Mouse (Mus musculus) Patski (cell line): ENCODE data around the gene Pik3ca. TPM values are rescaled to one million over a fixed set of nuclear protein-coding genes. Genes with fewer than 3 reads are reported as not detected.

Experiments used
- ATAC-seq: fragments of 100-300 bp; one replicate; pipeline ENCODE4 v1.8.0; 2021
- CTCF ChIA-PET: fragments of 350-600 bp; sonication (Branson Sonifier 250); formaldehyde crosslinking; loops from one replicate; lab custom pipeline; 2022; ENCODE audit warnings: inconsistent platforms; lab: Charles Lee
- POLR2A ChIA-PET: fragments of 350-600 bp; sonication (Branson Sonifier 250); formaldehyde crosslinking; loops from one replicate; lab custom pipeline; 2022; ENCODE audit warnings: antibody characterized with exemption, inconsistent platforms; lab: Charles Lee
- DNase-seq: peaks from one replicate; pipeline ENCODE4 v3.0.0-alpha.2; 2011; ENCODE audit warnings: low read depth, low spot score
- H3K27me3 ChIP-seq: fragments of 371-371 bp; one replicate; pipeline ENCODE4 v1.5.1; 2021
- CTCF ChIP-seq: fragments of 100-300 bp; IDR thresholded peaks from one replicate; pipeline ENCODE4 v1.5.1; 2021
- in situ Hi-C: fragments of 300-500 bp; cut with MboI; formaldehyde crosslinking; loops from 3 replicates; pipeline ENCODE4 v1.11.1; 2018; ENCODE audit warnings: low pct_unique_long_range_greater_than_20kb, mixed read lengths
- polyA plus RNA-seq: library from polyadenylated mRNA; unstranded; gene quantifications from one replicate; pipeline ENCODE4 v1.2.3, GENCODE M21; 2021

Pik3ca gene
- polyA plus RNA-seq, 1 experiment from 2014 or later: 60.0 TPM

DNA sequence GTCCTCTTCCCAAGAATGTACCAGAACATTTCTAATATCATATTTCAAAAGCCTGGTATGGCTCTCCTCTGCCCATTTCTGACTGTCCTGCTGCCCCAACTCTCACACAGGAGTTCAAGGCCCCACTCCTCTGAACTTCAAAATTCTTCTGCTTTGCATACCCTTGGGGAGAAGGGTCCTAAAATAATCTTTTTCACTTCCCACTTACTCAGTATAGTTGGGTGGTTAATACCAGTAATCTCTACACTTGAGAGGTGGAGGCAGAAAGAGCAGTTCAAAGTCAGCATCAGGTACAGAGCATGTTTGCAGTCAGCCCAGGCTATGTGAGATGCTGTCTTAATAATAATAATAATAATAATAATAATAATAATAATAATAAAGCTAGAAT is 93.5 kb downstream of the Pik3ca start:
- in situ Hi-C loops: no loop called here
- TF ChIP-seq CTCF: no peak
- DNase-seq (no peak), ATAC-seq (no peak)
- no peaks in the 10 kb centered on the region for H3K27me3 ChIP-seq
- ChIA-PET CTCF (interaction anchor here (0.9 to 1.4 kb wide), 6 partner anchors 17 to 157 kb away, joined by 3 to 5 read pairs (median 4); partner anchors contain the start of gene Zfp639), POLR2A (no interaction called here)

DNA sequence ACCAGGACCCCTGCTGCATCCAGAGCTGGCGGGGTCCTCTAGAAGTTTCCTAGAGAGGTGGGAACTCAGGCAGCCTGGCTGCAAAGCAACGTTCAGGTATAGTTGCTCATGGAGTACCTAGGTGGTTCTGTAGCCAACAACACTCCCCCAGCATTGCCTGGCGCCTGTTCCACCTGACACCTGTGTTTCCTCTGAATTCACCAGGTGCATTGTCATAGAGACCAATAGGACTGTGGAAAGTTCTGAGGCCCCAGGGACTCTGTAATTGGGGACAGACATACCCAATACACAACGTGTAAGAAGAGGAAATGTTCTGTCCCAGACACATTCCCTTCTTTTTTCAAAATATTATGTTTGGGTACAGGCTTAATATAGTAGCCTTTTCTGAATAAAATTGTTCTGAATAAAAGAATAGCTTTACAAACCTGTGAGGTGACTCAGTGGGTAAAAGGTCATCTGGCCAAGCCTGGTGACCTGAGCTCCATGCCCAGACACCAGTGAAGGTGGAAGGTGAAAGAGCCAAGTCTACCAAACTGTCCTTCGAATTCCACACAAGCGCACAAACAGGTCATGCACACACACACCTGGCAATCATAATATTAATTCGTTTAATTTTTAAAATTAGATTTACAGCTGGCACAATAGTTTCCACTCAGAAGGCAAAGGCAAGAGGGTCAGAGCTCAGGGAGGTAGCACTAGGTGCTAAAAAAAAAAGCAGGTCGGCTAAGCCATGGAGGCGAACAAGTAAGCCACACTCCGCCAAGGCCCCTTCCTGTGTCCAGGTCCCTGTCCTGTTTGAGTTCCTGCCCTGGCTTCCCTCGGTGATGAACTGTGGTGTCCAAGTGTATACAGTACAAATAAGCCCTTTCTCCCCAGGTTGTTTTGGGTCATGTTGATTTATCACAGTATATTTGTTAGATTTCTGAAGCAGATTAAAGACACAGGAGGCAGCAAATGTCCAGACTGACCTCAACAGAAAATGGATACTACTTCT is 94.9 kb downstream of the Pik3ca start, which contains the start of gene Kcnmb3:
Gene Kcnmb3 (minus strand): TSS at position 135 of the 994 bp plus-strand sequence.
- DNase-seq (no peak), ATAC-seq (no peak)
- CTCF ChIA-PET: interaction anchor here (1.2 kb wide), 1 partner anchor 11 kb away, joined by 3 read pairs; no protein-coding TSS in a partner anchor
- POLR2A ChIA-PET: no interaction called here
- in situ Hi-C loops: no loop called here
- no peak for TF ChIP-seq CTCF
- no peaks in the 10 kb centered on the region for H3K27me3 ChIP-seq

DNA sequence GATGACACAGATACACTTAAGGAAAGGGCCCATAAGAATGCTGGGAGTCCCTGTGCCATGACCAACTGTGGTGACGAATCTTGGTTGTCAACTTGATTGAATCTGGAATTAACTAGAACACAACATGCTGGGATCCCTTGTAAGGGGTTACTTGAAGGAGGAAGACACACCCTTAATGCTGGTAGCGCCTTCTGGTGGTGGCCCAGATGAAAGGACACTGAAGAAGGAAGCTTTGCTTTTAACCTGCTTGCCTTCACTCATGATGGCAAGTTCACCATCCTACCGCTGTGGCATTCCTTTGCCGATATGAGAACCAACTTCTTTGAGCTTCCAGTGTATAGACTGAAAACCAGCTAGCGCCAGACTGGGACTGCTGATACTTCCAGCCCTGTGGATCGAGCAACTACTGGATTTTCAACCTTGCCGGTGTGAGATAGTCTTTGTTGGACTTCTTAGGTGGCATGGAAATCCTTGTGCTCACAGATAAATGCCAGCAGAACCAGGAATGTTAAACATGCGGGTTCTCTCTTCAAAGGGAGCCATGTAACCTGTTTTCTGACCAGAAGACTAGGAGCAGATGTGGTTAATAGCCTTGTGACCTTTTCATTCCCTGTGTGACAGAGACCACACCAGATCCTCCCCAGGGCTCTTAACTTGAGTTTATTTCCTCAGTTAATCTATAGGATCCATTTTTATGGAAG is 97.1 kb downstream of the Pik3ca start:
- no peak for ATAC-seq
- ChIA-PET CTCF (interaction anchor here (1.0 to 2.5 kb wide), 4 partner anchors 14 to 161 kb away, joined by 3 to 16 read pairs (median 4); partner anchors contain the start of gene Zfp639), POLR2A (interaction anchor here (0.7 kb wide), 1 partner anchor 36 kb away, joined by 3 read pairs; no protein-coding TSS in a partner anchor)
- in situ Hi-C loops: no loop called here
- no peak for TF ChIP-seq CTCF
- H3K27me3 ChIP-seq: no peaks in the 10 kb centered on the region
- DNase-seq: no peak

DNA sequence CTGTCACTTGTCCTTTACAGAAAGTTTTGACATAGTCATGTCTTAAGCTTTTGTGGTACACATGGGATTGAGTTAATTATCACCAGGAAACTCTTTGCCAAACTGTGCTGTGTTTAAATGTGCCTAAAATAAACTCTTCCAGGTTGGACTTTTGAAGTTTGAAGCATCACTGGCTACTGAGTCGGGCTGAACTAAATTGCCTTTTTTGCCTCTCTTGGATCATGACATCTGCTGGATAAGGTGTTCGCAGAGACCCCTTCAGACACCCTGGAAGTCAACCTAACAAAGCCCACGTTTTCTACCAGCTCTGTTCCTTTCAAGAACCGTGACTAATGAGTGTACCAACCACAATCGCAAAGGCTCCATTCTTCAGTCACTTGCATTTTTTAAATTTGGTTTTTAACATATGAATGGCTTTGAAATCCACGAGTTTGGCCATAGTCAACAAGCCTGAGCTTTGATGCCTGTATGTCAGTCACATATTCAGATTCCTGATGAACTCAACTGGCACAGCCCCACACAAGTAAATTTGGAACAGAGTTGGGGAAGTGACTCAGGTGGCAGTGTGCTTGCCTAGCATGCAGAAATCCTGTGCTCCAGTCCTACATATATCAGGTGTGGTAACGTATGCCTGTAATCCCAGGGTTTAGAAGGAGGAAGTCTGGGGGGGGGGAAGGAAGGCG is 97.8 kb downstream of the Pik3ca start:
- no peaks in the 10 kb centered on the region for H3K27me3 ChIP-seq
- in situ Hi-C loops: no loop called here
- ATAC-seq (no peak), DNase-seq (peak; percentile 41)
- no peak for TF ChIP-seq CTCF
- ChIA-PET CTCF (interaction anchor here (1.0 to 2.5 kb wide), 5 partner anchors 14 to 162 kb away, joined by 3 to 16 read pairs (median 5); partner anchors contain the start of gene Zfp639), POLR2A (interaction anchor here (0.7 to 1.0 kb wide), 2 partner anchors 11 to 36 kb away, joined by 3 to 4 read pairs; no protein-coding TSS in a partner anchor)

DNA sequence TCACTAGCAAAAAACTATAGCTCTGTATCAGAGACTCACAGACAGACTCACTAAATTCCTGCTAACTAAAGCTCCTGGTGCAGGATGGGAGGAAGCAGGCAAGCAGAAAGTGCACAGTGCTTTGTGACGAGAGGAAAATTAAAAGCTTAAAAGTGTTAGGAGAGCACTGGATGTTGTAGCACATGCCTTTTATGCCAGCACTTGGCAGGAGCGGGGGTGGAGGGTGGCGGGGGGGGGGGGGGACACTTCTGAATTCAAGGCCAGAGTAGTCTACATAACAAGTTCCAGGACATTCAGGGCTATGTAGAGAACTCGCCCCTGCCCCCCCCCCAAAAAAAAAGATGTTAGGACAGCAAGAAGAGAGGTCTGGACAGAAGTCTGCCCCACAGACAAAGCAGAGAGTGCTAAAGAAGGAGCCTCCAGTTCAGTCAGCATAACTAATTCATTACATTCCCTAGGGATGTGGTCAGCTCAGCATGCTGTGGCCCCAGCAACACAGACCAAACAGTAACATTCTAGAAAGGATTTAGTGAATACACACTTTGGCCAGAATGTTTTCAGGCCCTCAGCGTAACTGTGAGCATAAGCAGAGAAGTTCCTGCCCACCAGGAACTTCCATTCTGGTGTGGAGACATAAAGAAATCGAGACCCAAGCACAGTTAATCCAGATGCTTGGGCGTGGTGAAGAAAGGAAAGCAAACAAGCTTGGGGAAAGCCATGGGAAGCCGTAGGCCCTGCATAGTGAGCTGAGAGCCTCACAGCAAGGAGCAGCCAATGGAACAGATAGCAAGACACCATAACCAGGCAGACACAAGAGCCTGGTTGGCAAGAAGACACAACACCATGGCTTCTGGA is 98.6 kb downstream of the Pik3ca start:
- in situ Hi-C loops: no loop called here
- CTCF ChIA-PET: interaction anchor here (1.0 to 2.5 kb wide), 7 partner anchors 10 to 163 kb away, joined by 3 to 16 read pairs (median 4); partner anchors contain the start of gene Zfp639
- POLR2A ChIA-PET: interaction anchor here (1.0 to 1.1 kb wide), 3 partner anchors 11 to 98 kb away, joined by 3 to 6 read pairs (median 4); partner anchors contain the start of gene Pik3ca
- no peak for TF ChIP-seq CTCF
- ATAC-seq (peak; percentile 91), DNase-seq (peak; percentile 79)
- H3K27me3 ChIP-seq: no peaks in the 10 kb centered on the region

DNA sequence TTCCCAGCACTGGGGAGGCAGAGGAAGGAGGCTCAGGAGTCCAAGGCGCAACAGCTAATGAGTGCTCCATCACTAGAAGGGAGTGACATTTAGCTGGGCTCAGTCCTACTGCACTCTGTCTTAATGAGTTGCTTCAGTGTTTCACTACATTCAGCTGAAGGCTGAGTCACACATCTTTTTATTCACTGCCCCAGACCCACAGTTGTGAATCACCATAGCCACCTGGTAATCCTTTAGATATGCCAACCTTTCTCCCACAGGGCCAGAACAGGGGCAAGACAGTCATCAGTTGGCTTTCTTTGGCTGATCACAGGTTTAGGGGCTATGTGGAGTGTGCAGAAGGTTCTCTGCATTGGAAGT is 99.2 kb downstream of the Pik3ca start:
- ATAC-seq: peak; percentile 86
- TF ChIP-seq CTCF: no peak
- CTCF ChIA-PET: interaction anchor here (1.1 to 1.6 kb wide), 4 partner anchors 9 to 163 kb away, joined by 3 to 5 read pairs (median 4); no protein-coding TSS in a partner anchor
- POLR2A ChIA-PET: interaction anchor here (1.0 to 1.1 kb wide), 2 partner anchors 40 to 99 kb away, joined by 3 to 6 read pairs; partner anchors contain the start of gene Pik3ca
- no peaks in the 10 kb centered on the region for H3K27me3 ChIP-seq
- in situ Hi-C loops: no loop called here
- DNase-seq: peak; percentile 93

DNA sequence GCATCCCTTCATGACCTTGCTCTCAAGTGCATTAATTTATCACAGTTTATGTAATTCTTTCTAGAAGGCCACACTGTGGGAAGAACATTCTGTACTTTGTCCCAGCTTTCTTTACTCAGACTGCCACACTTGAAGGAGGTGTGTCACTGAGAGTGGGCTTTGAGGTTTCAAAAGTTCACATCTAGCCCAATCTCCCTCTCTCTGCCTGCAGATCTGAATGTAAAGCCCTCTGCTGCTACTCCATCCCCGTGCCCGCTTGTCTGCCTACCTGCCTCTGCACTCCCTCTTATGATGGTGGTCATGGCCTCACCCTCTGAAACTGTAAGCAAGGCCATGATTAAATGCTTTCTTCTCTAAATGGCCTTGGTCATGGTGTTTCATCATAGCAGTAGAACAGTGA is 102.9 kb downstream of the Pik3ca start:
- POLR2A ChIA-PET: no interaction called here
- ATAC-seq: no peak
- no peak for DNase-seq
- in situ Hi-C loops: loop anchor here (10.0 kb wide), 3 partner anchors 46 to 706 kb away; partner anchors contain the start of gene Pik3ca
- no peak for TF ChIP-seq CTCF
- CTCF ChIA-PET: interaction anchor here (1.3 to 2.4 kb wide), 3 partner anchors 8 to 40 kb away, joined by 5 to 19 read pairs (median 6); partner anchors contain the start of gene Zfp639
- H3K27me3 ChIP-seq: no peaks in the 10 kb centered on the region

DNA sequence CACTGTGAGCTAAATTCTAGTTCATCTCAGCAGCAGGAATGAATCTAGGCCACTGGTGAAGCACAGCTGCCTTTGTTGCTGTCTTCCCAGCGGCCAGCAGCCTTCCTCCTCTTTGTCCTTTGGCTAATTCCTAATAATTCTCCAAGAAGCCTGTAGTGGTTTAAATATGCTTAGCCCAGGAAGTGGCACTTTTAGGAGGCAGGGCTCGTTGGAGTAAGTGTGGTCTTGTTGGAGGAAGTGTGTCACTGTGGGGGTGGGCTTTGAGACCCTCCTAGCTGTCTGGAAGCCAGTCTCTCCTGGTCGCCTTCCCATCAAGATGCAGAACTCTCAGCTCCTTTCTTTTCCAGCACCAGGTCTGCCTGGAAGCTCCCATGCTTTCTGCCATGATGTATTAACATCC is 108.4 kb downstream of the Pik3ca start:
- CTCF ChIA-PET: interaction anchor here (1.0 to 5.2 kb wide), 5 partner anchors 9 to 172 kb away, joined by 3 to 60 read pairs (median 4); no protein-coding TSS in a partner anchor
- in situ Hi-C loops: loop anchor here (5.0 to 10.0 kb wide), 4 partner anchors 51 to 711 kb away; partner anchors contain the start of gene Pik3ca
- no peak for DNase-seq
- POLR2A ChIA-PET: interaction anchor here (0.9 to 1.4 kb wide), 3 partner anchors 10 to 172 kb away, joined by 3 to 4 read pairs (median 3); no protein-coding TSS in a partner anchor
- H3K27me3 ChIP-seq: no peaks in the 10 kb centered on the region
- no peak for ATAC-seq
- no peak for TF ChIP-seq CTCF
